Mouse (Mus musculus): ENCODE results near the gene Stxbp5.

- TF ChIP-seq ZNF384 (IDR thresholded peaks at IDR 0.05; ENCODE audit: low read depth, low read length) (no peak), POLR2A (IDR thresholded peaks at IDR 0.05; ENCODE audit: control insufficient read depth in 1 of 2, insufficient read depth in 1 of 2, low read depth in 1 of 2, low read length in 2 of 2, poor library complexity in 1 of 2) (no peak), KAT2A (conservative IDR thresholded peaks at IDR 0.05; ENCODE audit: low read depth, low read length) (no peak), USF1 (IDR thresholded peaks at IDR 0.05; ENCODE audit: low read depth, low read length) (no peak), TCF12 (IDR thresholded peaks at IDR 0.05; ENCODE audit: low read depth, low read length) (no peak), RCOR1 (IDR thresholded peaks at IDR 0.05; ENCODE audit: low read depth, low read length) (no peak), EP300 (IDR thresholded peaks at IDR 0.05; ENCODE audit: low read depth in 1 of 2, low read length in 2 of 2) (no peak), MAX (IDR thresholded peaks at IDR 0.05; ENCODE audit: low read length) (no peak), CTCF (IDR thresholded peaks at IDR 0.05 in 2 of 3, conservative IDR thresholded peaks at IDR 0.05 in 1 of 3; ENCODE audit: control insufficient read depth in 1 of 3, insufficient read depth in 1 of 3, low read depth in 2 of 3, low read length in 3 of 3, poor library complexity in 1 of 3, severe bottlenecking in 1 of 3) (no peak), RAD21 (IDR thresholded peaks at IDR 0.05; ENCODE audit: low read depth, low read length) (no peak), CHD1 (IDR thresholded peaks at IDR 0.05; ENCODE audit: low read depth, low read length) (no peak), SMC3 (IDR thresholded peaks at IDR 0.05; ENCODE audit: low read depth, low read length) (no peak), UBTF (IDR thresholded peaks at IDR 0.05; ENCODE audit: borderline replicate concordance, insufficient read depth, low read depth, low read length) (no peak), ZKSCAN1 (IDR thresholded peaks at IDR 0.05; ENCODE audit: low read depth, low read length) (no peak)
Observed at GRCm38 (mm10) chr10:9888655-9889054, 12.2 kb downstream of the Stxbp5 start.

All from MEL (cell line).